Mouse (Mus musculus) lung, postnatal 25 days (tissue): ENCODE measurements around the gene Mri1.

Experiments
- DNase-seq: peaks from one replicate; pipeline ENCODE4 v3.0.0; 2022; ENCODE audit warnings: low spot score

Mri1 gene

GRCm38 (mm10) chr8:84202938-84203917 lies 53.9 kb downstream of the Mri1 start:
- DNase-seq: peak; percentile 91

- peak; percentile 86 for DNase-seq
These were observed 54.7 kb downstream of the Mri1 start for GRCm38 (mm10) chr8:84202466-84202865.

GRCm38 (mm10) chr8:84201545-84202245 lies 55.4 kb downstream of the Mri1 start:
- DNase-seq: peak; percentile 90

GRCm38 (mm10) chr8:84200652-84201544 lies 56.2 kb downstream of the Mri1 start:
- peak; percentile 87 for DNase-seq

- no peak for DNase-seq
These were observed 57.0 kb downstream of the Mri1 start for GRCm38 (mm10) chr8:84200126-84200555.
